Mouse (Mus musculus): ENCODE measurements around the gene Zfp110. TPM values are rescaled to one million over a fixed set of nuclear protein-coding genes. Genes with fewer than 3 reads are reported as not detected.

The Zfp110 gene
- total RNA-seq, 1 experiment from 2014 or later: 34.0 TPM

DNA sequence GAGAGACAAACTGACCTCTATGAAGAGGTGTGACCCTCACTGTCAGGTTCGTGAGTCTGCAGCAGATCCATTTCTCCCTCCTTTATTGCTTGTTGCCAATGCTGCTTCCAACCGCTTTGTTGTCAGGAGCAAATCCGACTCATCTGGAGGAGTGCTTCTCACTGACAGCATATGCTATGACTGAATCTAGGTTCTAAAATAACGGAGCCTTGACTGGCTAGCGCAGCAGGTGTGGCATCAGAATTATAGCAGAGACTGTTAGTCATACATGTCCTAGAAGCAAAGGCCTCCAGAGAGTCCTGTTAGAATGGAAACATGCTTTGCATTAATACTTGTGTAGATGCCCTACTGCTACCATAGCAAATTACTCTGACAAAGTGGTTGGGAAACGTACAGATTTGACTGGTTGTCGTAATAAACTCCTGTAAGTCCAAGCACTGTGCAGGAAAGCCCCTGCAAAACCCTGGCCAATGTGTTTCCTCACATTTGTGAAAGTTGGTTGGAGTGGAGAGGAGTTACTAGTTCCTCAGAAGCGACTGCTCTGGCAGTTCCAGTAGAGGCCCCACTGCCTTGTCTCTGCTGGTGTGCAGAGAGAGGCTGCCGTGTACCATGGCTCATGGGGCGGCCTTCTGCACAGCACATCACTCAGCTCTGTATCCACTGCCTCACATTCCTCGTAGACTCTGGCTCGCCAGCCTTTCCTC lies 52.2 kb downstream of the Zfp110 start:
- no peak for ATAC-seq (replicated peaks in 1 of 2; ENCODE audit: insufficient read depth in 1 of 2, low FRiP score in 2 of 2, low TSS enrichment in 1 of 2, low read depth in 1 of 2, poor library complexity in 2 of 2, severe bottlenecking in 2 of 2)

DNA sequence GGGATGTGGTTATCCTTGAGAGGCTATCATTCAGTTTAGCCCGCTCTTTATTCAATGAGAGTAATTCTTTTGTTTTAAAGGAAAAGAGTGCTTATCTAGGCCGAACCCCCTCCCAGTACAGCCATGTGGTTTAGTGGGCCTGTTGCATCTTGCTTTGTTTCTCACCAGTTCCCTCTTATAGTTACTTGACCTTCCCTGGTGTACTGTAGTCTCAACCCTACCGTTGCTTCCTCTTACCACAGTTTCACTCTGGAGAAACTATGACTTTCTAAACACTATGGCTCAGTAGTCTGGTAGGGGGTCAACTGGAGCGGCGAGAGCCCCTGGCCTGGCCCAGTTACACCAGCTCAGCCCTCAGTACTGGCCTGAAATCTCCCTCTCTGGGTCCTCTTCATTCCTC lies 53.0 kb downstream of the Zfp110 start:
- ATAC-seq (replicated peaks in 1 of 2; ENCODE audit: insufficient read depth in 1 of 2, low FRiP score in 2 of 2, low TSS enrichment in 1 of 2, low read depth in 1 of 2, poor library complexity in 2 of 2, severe bottlenecking in 2 of 2): no peak

DNA sequence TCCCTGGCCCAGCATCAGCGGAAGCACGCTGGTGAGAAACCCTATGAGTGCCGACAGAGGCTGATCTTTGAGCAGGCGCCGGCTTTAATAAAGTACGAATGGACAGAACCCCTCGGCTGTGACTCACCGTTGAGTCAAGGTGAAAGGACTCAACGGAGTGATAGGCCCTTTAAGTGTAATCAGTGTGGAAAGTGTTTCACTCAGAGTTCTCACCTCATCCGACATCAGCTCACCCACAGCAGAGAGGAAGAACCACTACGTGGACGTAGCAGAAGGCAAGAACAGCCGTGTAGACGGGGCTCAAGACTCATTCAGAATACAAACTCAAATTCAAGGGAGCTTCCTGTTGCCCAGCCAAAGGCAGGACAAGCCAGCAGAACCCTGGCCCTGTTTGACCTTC lies 56.4 kb downstream of the Zfp110 start:
- ATAC-seq (replicated peaks in 1 of 2; ENCODE audit: insufficient read depth in 1 of 2, low FRiP score in 2 of 2, low TSS enrichment in 1 of 2, low read depth in 1 of 2, poor library complexity in 2 of 2, severe bottlenecking in 2 of 2): no peak

DNA sequence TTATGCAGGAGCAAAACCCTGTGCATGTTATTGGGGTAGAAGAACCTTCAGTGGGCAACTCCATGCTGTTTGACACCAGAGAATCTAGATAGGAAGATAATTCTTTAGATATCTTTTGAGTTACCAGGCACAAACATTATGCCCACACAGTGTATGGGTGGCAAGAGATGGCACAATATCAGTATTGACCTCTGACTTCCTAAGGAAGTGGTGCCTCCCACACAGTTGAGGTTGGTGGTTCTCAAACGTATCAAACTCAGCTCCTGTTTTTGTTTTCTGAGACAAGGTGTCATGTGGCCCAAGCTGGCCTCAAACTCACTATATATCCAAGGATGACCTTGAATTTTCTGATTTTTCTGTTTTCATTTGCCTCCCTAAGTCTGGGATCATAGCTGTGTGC lies 56.8 kb downstream of the Zfp110 start:
- no peak for ATAC-seq (replicated peaks in 1 of 2; ENCODE audit: insufficient read depth in 1 of 2, low FRiP score in 2 of 2, low TSS enrichment in 1 of 2, low read depth in 1 of 2, poor library complexity in 2 of 2, severe bottlenecking in 2 of 2)

DNA sequence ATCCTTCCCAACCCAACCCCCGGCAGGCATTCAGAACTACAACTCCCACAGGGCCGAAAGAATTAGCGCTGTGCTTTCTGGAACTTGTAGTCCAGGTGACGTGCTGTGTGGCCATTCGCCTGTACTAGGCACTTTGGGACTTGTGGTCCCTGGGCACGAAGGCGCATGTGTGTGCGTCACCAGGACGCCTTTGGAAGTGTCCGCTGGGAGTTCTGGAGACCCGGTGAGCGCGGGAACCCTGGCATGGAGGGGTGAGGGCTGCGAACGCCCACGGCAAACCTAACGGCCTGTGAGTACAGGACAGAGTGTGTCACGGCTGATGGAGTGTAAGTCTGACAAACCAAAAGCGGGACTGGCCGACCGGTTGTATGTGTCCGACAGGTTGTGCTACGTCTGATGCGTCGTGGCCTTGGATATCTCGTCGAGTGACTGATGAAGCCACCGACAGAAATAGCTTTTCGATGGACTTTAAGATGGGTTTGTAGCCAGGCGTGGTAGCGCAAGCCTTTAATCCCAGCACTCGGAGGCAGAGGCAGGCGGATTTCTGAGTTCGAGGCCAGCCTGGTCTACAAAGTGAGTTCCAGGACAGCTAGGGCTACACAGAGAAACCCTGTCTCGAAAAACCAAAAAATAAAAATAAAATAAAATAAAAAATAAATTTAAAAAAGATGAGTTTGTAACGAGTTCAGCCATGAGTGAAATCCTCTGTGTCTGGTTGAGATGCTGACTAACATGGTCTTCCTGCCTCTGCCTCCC lies 63.3 kb downstream of the Zfp110 start, which contains the start of gene Zscan22:
TSS of gene Zscan22 (plus strand) at position 161 of the 756 bp plus-strand sequence.
- peak; percentile 100 for ATAC-seq (replicated peaks in 1 of 2; ENCODE audit: insufficient read depth in 1 of 2, low FRiP score in 2 of 2, low TSS enrichment in 1 of 2, low read depth in 1 of 2, poor library complexity in 2 of 2, severe bottlenecking in 2 of 2)

Other genes starting within 250 kb of the Zfp110 start
- gene Vmn2r53, start 226.0 kb upstream of the Zfp110 start, total RNA-seq (2017): not detected in 2 replicates
- gene Vmn2r54, start 194.4 kb upstream of the Zfp110 start, total RNA-seq (2017): not detected in 2 replicates
- gene Vmn2r55, start 149.8 kb upstream of the Zfp110 start, total RNA-seq (2017): not detected in 2 replicates
- not detected in 2 replicates for gene Vmn2r56, start 99.8 kb upstream of the Zfp110 start, total RNA-seq (2017)
- 8.2 and 8.9 TPM in 2 replicates for gene Zscan18, start 31.1 kb upstream of the Zfp110 start, total RNA-seq (2017)
- 11.1 and 16.3 TPM in 2 replicates for gene Zfp329, start 15.9 kb upstream of the Zfp110 start, total RNA-seq (2017)
- 5.3 and 6.4 TPM in 2 replicates for gene Zfp128, start 46.4 kb downstream of the Zfp110 start, total RNA-seq (2017)
- gene Zscan22, start 63.1 kb downstream of the Zfp110 start, total RNA-seq (2017): 4.1 and 5.8 TPM in 2 replicates
- gene Rps5, start 87.5 kb downstream of the Zfp110 start, total RNA-seq (2017): 1,183 and 1,501 TPM in 2 replicates
- 0.50 and 1.2 TPM in 2 replicates for gene Rnf225, start 92.7 kb downstream of the Zfp110 start, total RNA-seq (2017)
- 6.9 and 10.6 TPM in 2 replicates for gene Zfp324, start 131.1 kb downstream of the Zfp110 start, total RNA-seq (2017)
- 3.7 and 6.4 TPM in 2 replicates for gene Zfp446, start 143.1 kb downstream of the Zfp110 start, total RNA-seq (2017)
- gene Slc27a5, start 163.4 kb downstream of the Zfp110 start, total RNA-seq (2017): not detected in 2 replicates
- gene Trim28, start 164.4 kb downstream of the Zfp110 start, total RNA-seq (2017): 478 and 595 TPM in 2 replicates
- gene Zbtb45, start 175.3 kb downstream of the Zfp110 start, total RNA-seq (2017): 5.4 and 6.9 TPM in 2 replicates
- 165 and 183 TPM in 2 replicates for gene Chmp2a, start 200.0 kb downstream of the Zfp110 start, total RNA-seq (2017)
- gene Ube2m, start 203.5 kb downstream of the Zfp110 start, total RNA-seq (2017): 124 and 146 TPM in 2 replicates
- 0.81 and 1.2 TPM in 2 replicates for gene Mzf1, start 220.0 kb downstream of the Zfp110 start, total RNA-seq (2017)